Mouse (Mus musculus): ENCODE results near the gene Tinag. TPM values are rescaled to one million over a fixed set of nuclear protein-coding genes. Genes with fewer than 3 reads are reported as not detected.

Tinag gene
- polyA plus RNA-seq, 1 experiment from 2014 or later = 33.5 TPM

DNA sequence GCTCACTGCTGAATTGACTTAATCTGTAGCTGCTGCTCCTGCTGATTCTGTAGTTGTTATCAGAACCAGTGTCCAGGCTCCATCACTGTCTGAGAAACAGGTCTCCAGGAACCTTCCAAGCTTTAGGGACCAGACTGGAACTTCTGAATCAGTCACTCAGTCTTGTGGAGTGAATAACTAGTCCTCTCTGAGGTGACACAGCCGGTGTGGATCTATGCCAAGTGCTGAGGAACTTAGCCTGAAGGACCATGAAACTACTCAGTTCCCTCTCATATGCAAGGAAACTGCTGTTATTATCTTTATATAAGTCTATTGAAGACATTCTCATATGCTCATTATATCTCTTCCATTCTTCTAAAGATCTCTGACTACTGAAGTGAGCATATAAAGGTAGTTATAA is 49.6 kb downstream of the Tinag start:
- TF ChIP-seq CTCF (IDR thresholded peaks at IDR 0.05; ENCODE audit: low read depth) = no peak
- Histone ChIP-seq H3K4me3 (replicated peaks; ENCODE audit: low read depth, low read length) (no peak overlapping the region), H3K27ac (no peak overlapping the region), H3K9ac (ENCODE audit: low read depth, low read length) (no peak overlapping the region), H3K9me3 (replicated peaks; ENCODE audit: low read length) (no peaks in the 10 kb centered on the region), H3K4me2 (ENCODE audit: low read length) (no peak overlapping the region), H3K36me3 (ENCODE audit: insufficient read depth, low read length) (no peaks in the 10 kb centered on the region), H3K4me1 (replicated peaks; ENCODE audit: insufficient read depth, low read length) (no peaks in the 10 kb centered on the region), H3K27me3 (ENCODE audit: insufficient read depth, low read length) (no peaks in the 10 kb centered on the region)
- DNase-seq (ENCODE audit: low spot score) = no peak
- no peak for ATAC-seq (replicated peaks; ENCODE audit: low FRiP score, low read depth)
- WGBS = 91% methylated on average over 1 of the region's 1 CpGs

DNA sequence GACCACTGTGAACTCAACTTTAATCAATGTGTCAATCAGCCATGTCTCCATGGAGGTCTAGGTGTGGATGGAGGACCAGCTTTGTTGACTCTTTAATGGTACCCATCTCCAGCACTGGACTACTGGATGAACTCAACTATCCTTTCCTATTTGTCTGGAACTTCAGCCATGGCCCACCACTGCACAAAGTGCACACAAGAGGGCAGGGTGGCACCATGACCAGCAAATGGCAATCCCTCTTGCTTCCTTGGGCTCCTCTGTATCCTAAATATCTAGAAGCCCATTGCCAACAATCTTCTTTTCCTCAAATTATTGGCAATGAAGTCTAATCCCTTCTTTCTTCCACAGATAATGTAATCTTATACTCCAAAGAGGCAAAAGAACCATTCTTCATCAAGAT is 55.6 kb downstream of the Tinag start:
- Histone ChIP-seq H3K4me2 (ENCODE audit: low read length) (no peak overlapping the region), H3K4me1 (replicated peaks; ENCODE audit: insufficient read depth, low read length) (no peaks in the 10 kb centered on the region), H3K36me3 (ENCODE audit: insufficient read depth, low read length) (no peaks in the 10 kb centered on the region), H3K9ac (ENCODE audit: low read depth, low read length) (no peak overlapping the region), H3K4me3 (replicated peaks; ENCODE audit: low read depth, low read length) (no peak overlapping the region), H3K27me3 (ENCODE audit: insufficient read depth, low read length) (no peaks in the 10 kb centered on the region), H3K9me3 (replicated peaks; ENCODE audit: low read length) (no peaks in the 10 kb centered on the region), H3K27ac (no peak overlapping the region)
- peak; percentile 14 for DNase-seq (ENCODE audit: low spot score)
- no peak for ATAC-seq (replicated peaks; ENCODE audit: low FRiP score, low read depth)
- TF ChIP-seq CTCF (IDR thresholded peaks at IDR 0.05; ENCODE audit: low read depth) = peak; percentile 62

GRCm38 (mm10) chr9:76934813-76935212 is 110.8 kb downstream of the Tinag start:
- Histone ChIP-seq H3K27me3 (ENCODE audit: insufficient read depth, low read length) (no peaks in the 10 kb centered on the region), H3K4me3 (replicated peaks; ENCODE audit: low read depth, low read length) (no peak overlapping the region), H3K4me2 (ENCODE audit: low read length) (no peak overlapping the region), H3K9me3 (replicated peaks; ENCODE audit: low read length) (no peaks in the 10 kb centered on the region), H3K27ac (no peak overlapping the region), H3K4me1 (replicated peaks; ENCODE audit: insufficient read depth, low read length) (no peaks in the 10 kb centered on the region), H3K36me3 (ENCODE audit: insufficient read depth, low read length) (no peaks in the 10 kb centered on the region), H3K9ac (ENCODE audit: low read depth, low read length) (no peak overlapping the region)
- ATAC-seq (replicated peaks; ENCODE audit: low FRiP score, low read depth) (no peak), DNase-seq (ENCODE audit: low spot score) (no peak)
- WGBS = 86% methylated on average over 1 of the region's 1 CpGs
- no peak for TF ChIP-seq CTCF (IDR thresholded peaks at IDR 0.05; ENCODE audit: low read depth)

DNA sequence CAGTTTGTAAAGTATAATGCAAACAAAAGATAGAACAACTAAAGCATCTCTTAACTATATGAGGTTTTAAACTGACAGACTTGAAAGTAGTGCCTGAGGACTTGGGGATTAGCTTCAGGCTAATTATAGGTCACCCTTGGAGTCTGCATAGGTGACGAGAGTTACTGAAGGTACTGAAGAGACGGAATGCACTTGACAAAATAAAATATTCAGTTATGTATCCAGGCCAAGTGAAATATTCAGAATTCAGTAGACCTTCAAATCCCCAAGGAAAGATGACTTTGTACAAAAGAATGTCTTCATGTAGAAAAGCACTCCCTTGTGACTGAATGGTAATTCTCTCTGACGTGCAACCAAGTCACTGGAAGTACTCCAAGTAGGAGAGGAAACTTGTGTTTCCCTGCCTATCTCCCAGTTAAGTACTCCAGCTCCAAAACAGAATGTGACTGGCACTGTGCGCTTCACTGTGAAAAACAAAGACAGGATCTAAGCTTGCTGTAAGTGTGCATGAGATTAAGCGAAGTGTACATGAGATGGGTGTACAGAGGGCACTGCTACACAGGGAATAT is 130.4 kb downstream of the Tinag start:
- no peak for ATAC-seq (replicated peaks; ENCODE audit: low FRiP score, low read depth)
- no peaks in the 10 kb centered on the region for H3K27me3 ChIP-seq (ENCODE audit: insufficient read depth, low read length)
- no peak overlapping the region for H3K27ac ChIP-seq
- WGBS = 72% methylated on average over 5 of the region's 5 CpGs
- no peak for TF ChIP-seq CTCF (IDR thresholded peaks at IDR 0.05; ENCODE audit: low read depth)
- no peak overlapping the region for H3K4me2 ChIP-seq (ENCODE audit: low read length)
- H3K4me1 ChIP-seq (replicated peaks; ENCODE audit: insufficient read depth, low read length) = no peaks in the 10 kb centered on the region
- no peak overlapping the region for H3K9ac ChIP-seq (ENCODE audit: low read depth, low read length)
- H3K9me3 ChIP-seq (replicated peaks; ENCODE audit: low read length) = no peaks in the 10 kb centered on the region
- H3K4me3 ChIP-seq (replicated peaks; ENCODE audit: low read depth, low read length) = no peak overlapping the region
- H3K36me3 ChIP-seq (ENCODE audit: insufficient read depth, low read length) = no peaks in the 10 kb centered on the region
- no peak for DNase-seq (ENCODE audit: low spot score)
